Mouse (Mus musculus) lung, embryonic 14.5 days (tissue): ENCODE results near the gene Nfia. TPM values are rescaled to one million over a fixed set of nuclear protein-coding genes. Genes with fewer than 3 reads are reported as not detected.

ENCODE experiments used
- ATAC-seq: fragments of 200-750 bp; cut with Nextera tagmentation; 2 replicates; pipeline ENCODE4 v1.8.0; 2017; ENCODE audit warnings: mild to moderate bottlenecking, moderate TSS enrichment, moderate library complexity; ENCODE audit not compliant: insufficient read depth
- DNase-seq: peaks from one replicate; pipeline ENCODE4 v3.0.0-alpha.2; 2015
- H3K27ac ChIP-seq: fragments of 300-500 bp; sonication (generic); 2 replicates; pipeline ENCODE4 v1.5.1; 2014; ENCODE audit warnings: low read depth, mild to moderate bottlenecking, moderate library complexity
- H3K27me3 ChIP-seq: fragments of 300-500 bp; sonication (generic); 2 replicates; pipeline ENCODE4 v1.6.1; 2014; ENCODE audit warnings: low read length, control low read depth; ENCODE audit not compliant: insufficient read depth
- H3K36me3 ChIP-seq: fragments of 300-500 bp; sonication (generic); 2 replicates; pipeline ENCODE4 v1.6.1; 2014; ENCODE audit warnings: control low read depth; ENCODE audit not compliant: insufficient read depth
- H3K4me1 ChIP-seq: fragments of 300-500 bp; sonication (generic); 2 replicates; pipeline ENCODE4 v1.6.1; 2014; ENCODE audit warnings: antibody characterized with exemption, control low read depth; ENCODE audit not compliant: insufficient read depth
- H3K4me2 ChIP-seq: fragments of 300-500 bp; sonication (generic); 2 replicates; pipeline ENCODE4 v1.6.1; 2014; ENCODE audit warnings: mild to moderate bottlenecking
- H3K4me3 ChIP-seq: fragments of 300-500 bp; sonication (generic); 2 replicates; pipeline ENCODE4 v1.5.1; 2014; ENCODE audit warnings: low read depth, low read length
- H3K9ac ChIP-seq: fragments of 300-500 bp; sonication (generic); 2 replicates; pipeline ENCODE4 v1.6.1; 2014
- H3K9me3 ChIP-seq: fragments of 300-500 bp; sonication (generic); 2 replicates; pipeline ENCODE4 v1.6.1; 2016; ENCODE audit warnings: low read depth, low read length, control low read depth
- CTCF ChIP-seq: IDR thresholded peaks from 2 replicates; pipeline ENCODE4 v1.5.1; 2016; ENCODE audit warnings: antibody characterized with exemption, low read depth
- WGBS: fragments of 180-500 bp; shearing (Covaris S2); extraction: QIAGEN DNeasy Blood & Tissue Kit; methylation state at CpG from one replicate; pipeline ENCODE4 v1.1.7; 2014; 5-methylcytosine and 5-hydroxymethylcytosine counted together
- polyA plus RNA-seq: library from polyadenylated mRNA; unstranded; fragments of >200 nt; fragmentation: Nextera tagmentation; extraction: Ambion mirVana; gene quantifications from 2 replicates; pipeline ENCODE4 v1.2.1, GENCODE M21; 2014

Gene Nfia
- polyA plus RNA-seq, 1 experiment from 2014 or later, result 48.2 TPM

GRCm38 (mm10) chr4:97939492-97939891, 167.0 kb downstream of the Nfia start:
- 39% methylated on average over 4 of the region's 4 CpGs for whole genome bisulfite sequencing
- Histone ChIP-seq H3K27ac (peak overlapping the region; percentile 49; the same call in 1 of the 2 replicates), H3K9ac (no peak overlapping the region), H3K36me3 (no peaks in the 10 kb centered on the region), H3K27me3 (no peaks in the 10 kb centered on the region), H3K9me3 (no peaks in the 10 kb centered on the region), H3K4me2 (no peak overlapping the region), H3K4me1 (peaks cover 29% of the 10 kb centered on the region), H3K4me3 (no peak overlapping the region)
- TF ChIP-seq CTCF, result no peak
- ATAC-seq (no peak), DNase-seq (no peak)

- DNase-seq (no peak), ATAC-seq (no peak)
- Histone ChIP-seq H3K9me3 (no peaks in the 10 kb centered on the region), H3K4me1 (peaks cover 29% of the 10 kb centered on the region), H3K27me3 (no peaks in the 10 kb centered on the region), H3K27ac (0 out of 2 replicates have a peak overlapping the region, but pooled peaks have one; percentile 49), H3K36me3 (no peaks in the 10 kb centered on the region), H3K4me3 (no peak overlapping the region), H3K4me2 (no peak overlapping the region), H3K9ac (no peak overlapping the region)
- no peak for TF ChIP-seq CTCF
- WGBS, result 68% methylated on average over 4 of the region's 4 CpGs
Measured at GRCm38 (mm10) chr4:97939920-97940520, 167.5 kb downstream of the Nfia start.

- Histone ChIP-seq H3K4me1 (peaks cover 20% of the 10 kb centered on the region), H3K27me3 (no peaks in the 10 kb centered on the region), H3K9me3 (no peaks in the 10 kb centered on the region), H3K4me2 (no peak overlapping the region), H3K4me3 (no peak overlapping the region), H3K36me3 (no peaks in the 10 kb centered on the region), H3K27ac (peak overlapping the region; percentile 61; the same call in 1 of the 2 replicates), H3K9ac (no peak overlapping the region)
- no peak for TF ChIP-seq CTCF
- ATAC-seq (no peak), DNase-seq (no peak)
- WGBS, result 57% methylated on average over 8 of the region's 8 CpGs
Measured at GRCm38 (mm10) chr4:97941616-97942015, 169.1 kb downstream of the Nfia start.

GRCm38 (mm10) chr4:97944309-97944708, 171.8 kb downstream of the Nfia start:
- no peaks in the 10 kb centered on the region for H3K9me3 ChIP-seq
- no peaks in the 10 kb centered on the region for H3K27me3 ChIP-seq
- H3K4me3 ChIP-seq, result no peak overlapping the region
- WGBS, result 58% methylated on average over 2 of the region's 2 CpGs
- no peak overlapping the region for H3K4me2 ChIP-seq
- peaks cover 13% of the 10 kb centered on the region for H3K4me1 ChIP-seq
- no peak for ATAC-seq
- DNase-seq, result no peak
- H3K9ac ChIP-seq, result no peak overlapping the region
- no peak overlapping the region for H3K27ac ChIP-seq
- no peak for TF ChIP-seq CTCF
- no peaks in the 10 kb centered on the region for H3K36me3 ChIP-seq

- Histone ChIP-seq H3K27ac (no peak overlapping the region), H3K36me3 (no peaks in the 10 kb centered on the region), H3K4me1 (0 out of 2 replicates have a peak, but pooled peaks cover 3% of the 10 kb centered on the region), H3K9ac (no peak overlapping the region), H3K4me3 (no peak overlapping the region), H3K9me3 (no peaks in the 10 kb centered on the region), H3K4me2 (no peak overlapping the region), H3K27me3 (no peaks in the 10 kb centered on the region)
- no peak for DNase-seq
- no peak for ATAC-seq
- 76% methylated on average over 5 of the region's 5 CpGs for WGBS
- TF ChIP-seq CTCF, result no peak
Measured at GRCm38 (mm10) chr4:97947484-97947883, 174.9 kb downstream of the Nfia start.

- TF ChIP-seq CTCF, result no peak
- H3K4me2 ChIP-seq, result no peak overlapping the region
- ATAC-seq, result no peak
- no peak for DNase-seq
- H3K9ac ChIP-seq, result no peak overlapping the region
- H3K9me3 ChIP-seq, result no peaks in the 10 kb centered on the region
- H3K36me3 ChIP-seq, result no peaks in the 10 kb centered on the region
- WGBS, result 39% methylated on average over 8 of the region's 8 CpGs
- 0 out of 2 replicates have a peak, but pooled peaks cover 3% of the 10 kb centered on the region for H3K4me1 ChIP-seq
- H3K27ac ChIP-seq, result no peak overlapping the region
- no peaks in the 10 kb centered on the region for H3K27me3 ChIP-seq
- no peak overlapping the region for H3K4me3 ChIP-seq
Measured at GRCm38 (mm10) chr4:97948250-97948649, 175.7 kb downstream of the Nfia start.

GRCm38 (mm10) chr4:97950341-97951071, 178.0 kb downstream of the Nfia start:
- 54% methylated on average over 10 of the region's 10 CpGs for WGBS
- Histone ChIP-seq H3K4me2 (no peak overlapping the region), H3K27ac (no peak overlapping the region), H3K27me3 (no peaks in the 10 kb centered on the region), H3K4me1 (no peaks in the 10 kb centered on the region), H3K9ac (no peak overlapping the region), H3K36me3 (no peaks in the 10 kb centered on the region), H3K9me3 (no peaks in the 10 kb centered on the region), H3K4me3 (no peak overlapping the region)
- DNase-seq (no peak), ATAC-seq (no peak)
- no peak for TF ChIP-seq CTCF
